Comparison of ENCODE assay signal across 30 mouse cellular contexts in genomic region chr3:67773403-67773802, GRCm38 (mm10).
A peak's percentile ranks its signal among the peaks of the same experiment; 100 is the strongest.
DNase-seq lines count a peak whose midpoint lies in the region; ATAC-seq lines count a peak whose summit lies in the region.
"Had no signal": no experiment of that assay in that cellular context is flagged by ENCODE, and none has a peak within 500 bp of the region (broad histone marks: within the 10 kb centered on the region; RNA-seq: fewer than 3 reads in every experiment).

No protein-coding gene starts in this region.

- no peak overlapping the region for H3K4me2 ChIP-seq in forebrain, embryonic 13.5 days
- no peak overlapping the region for H3K4me2 ChIP-seq in forebrain, embryonic 12.5 days
- no peak overlapping the region for H3K4me2 ChIP-seq in forebrain, embryonic 16.5 days (ENCODE audit: low read length)
- H3K4me2 ChIP-seq: embryonic facial prominence, embryonic 13.5 days; heart, embryonic 13.5 days; hindbrain, embryonic 14.5 days had no signal

- H3K9ac ChIP-seq in forebrain, embryonic 13.5 days, result no peak overlapping the region
- H3K9ac ChIP-seq in forebrain, embryonic 12.5 days, result no peak overlapping the region
- H3K9ac ChIP-seq in forebrain, embryonic 16.5 days (replicated peaks; ENCODE audit: low read depth, low read length), result no peak overlapping the region
- H3K9ac ChIP-seq: embryonic facial prominence, embryonic 13.5 days; heart, embryonic 13.5 days; hindbrain, embryonic 14.5 days had no signal

- no peak overlapping the region for H3K4me3 ChIP-seq in forebrain, embryonic 13.5 days
- H3K4me3 ChIP-seq in forebrain, embryonic 12.5 days (replicated peaks), result no peak overlapping the region
- H3K4me3 ChIP-seq in forebrain, embryonic 16.5 days (replicated peaks; ENCODE audit: low read length), result no peak overlapping the region
- H3K4me3 ChIP-seq: embryonic facial prominence, embryonic 10.5 days; embryonic facial prominence, embryonic 13.5 days; erythroblast, embryonic 14.5 days; heart, adult 2 months; heart, embryonic 10.5 days; heart, embryonic 13.5 days had no signal

- no peak for DNase-seq in frontal cortex, postnatal 14 days (ENCODE audit: low spot score in 2 of 2)
- DNase-seq in brain, adult 2 months (ENCODE audit: low read depth, low spot score), result peak; percentile 23
- no peak for DNase-seq in right cerebral cortex, postnatal 10 days (ENCODE audit: low spot score in 2 of 2)
- DNase-seq in layer of hippocampus, postnatal 25 days (ENCODE audit: extremely low spot score in 1 of 2, low spot score in 1 of 2), result no peak
- DNase-seq: adrenal gland, adult 8-10 months; adrenal gland, postnatal 25 days; cerebellum, adult 11-12 months; cerebellum, adult 8-10 months; cerebellum, postnatal 10 days; cerebellum, postnatal 36 days; embryo, embryonic 11 days; gastrocnemius, postnatal 10 days; gastrocnemius, postnatal 36 days; heart, adult 2 months; heart, postnatal 14 days; heart, postnatal 4 days had no signal

- H3K36me3 ChIP-seq in forebrain, embryonic 13.5 days (ENCODE audit: poor library complexity, severe bottlenecking), result no peaks in the 10 kb centered on the region
- no peaks in the 10 kb centered on the region for H3K36me3 ChIP-seq in forebrain, embryonic 12.5 days (replicated peaks)
- no peaks in the 10 kb centered on the region for H3K36me3 ChIP-seq in forebrain, embryonic 16.5 days (ENCODE audit: control insufficient read depth, insufficient read depth)
- H3K36me3 ChIP-seq: embryonic facial prominence, embryonic 10.5 days; embryonic facial prominence, embryonic 13.5 days; heart, embryonic 10.5 days; heart, embryonic 13.5 days had no signal

- ATAC-seq in forebrain, embryonic 13.5 days, result peak; percentile 82; the same call in 1 of the 2 replicates
- ATAC-seq in forebrain, embryonic 12.5 days (ENCODE audit: low FRiP score), result no peak
- peak; percentile 41; the same call in 1 of the 2 replicates for ATAC-seq in frontal cortex, adult (ENCODE audit: low TSS enrichment)
- peak; percentile 93 for ATAC-seq in forebrain, embryonic 16.5 days
- ATAC-seq: activated CD4-positive, CD25-positive, alpha-beta regulatory T cell, adult 4 months; hindbrain, postnatal 0 days; inflammation-experienced regulatory T-cells, adult 6 months; intestine, embryonic 16.5 days had no signal

- H3K9me3 ChIP-seq in forebrain, embryonic 13.5 days (replicated peaks), result no peaks in the 10 kb centered on the region
- no peaks in the 10 kb centered on the region for H3K9me3 ChIP-seq in forebrain, embryonic 12.5 days
- no peaks in the 10 kb centered on the region for H3K9me3 ChIP-seq in forebrain, embryonic 16.5 days (ENCODE audit: control insufficient read depth, low read length)
- H3K9me3 ChIP-seq: embryonic facial prominence, embryonic 10.5 days; embryonic facial prominence, embryonic 13.5 days; heart, embryonic 10.5 days; heart, embryonic 13.5 days had no signal

- no peaks in the 10 kb centered on the region for H3K4me1 ChIP-seq in forebrain, embryonic 13.5 days
- no peaks in the 10 kb centered on the region for H3K4me1 ChIP-seq in forebrain, embryonic 12.5 days
- H3K4me1 ChIP-seq in forebrain, embryonic 16.5 days (replicated peaks; ENCODE audit: control insufficient read depth, insufficient read depth, low read length), result peaks cover 5% of the 10 kb centered on the region
- H3K4me1 ChIP-seq: embryonic facial prominence, embryonic 10.5 days; embryonic facial prominence, embryonic 13.5 days; heart, embryonic 10.5 days; heart, embryonic 13.5 days had no signal

- H3K27me3 ChIP-seq in forebrain, embryonic 13.5 days, result no peaks in the 10 kb centered on the region
- H3K27me3 ChIP-seq in forebrain, embryonic 12.5 days, result no peaks in the 10 kb centered on the region
- H3K27me3 ChIP-seq in forebrain, embryonic 16.5 days (replicated peaks; ENCODE audit: control insufficient read depth, insufficient read depth, low read length), result no peaks in the 10 kb centered on the region
- H3K27me3 ChIP-seq: embryonic facial prominence, embryonic 13.5 days; heart, embryonic 13.5 days had no signal

- no peak overlapping the region for H3K27ac ChIP-seq in forebrain, embryonic 13.5 days
- no peak overlapping the region for H3K27ac ChIP-seq in forebrain, embryonic 12.5 days
- H3K27ac ChIP-seq in forebrain, embryonic 16.5 days (ENCODE audit: low read length), result peak overlapping the region; percentile 14; the same call in 1 of the 2 replicates
- H3K27ac ChIP-seq: embryonic facial prominence, embryonic 10.5 days; embryonic facial prominence, embryonic 13.5 days; heart, adult 2 months; heart, embryonic 10.5 days; heart, embryonic 13.5 days; hindbrain, embryonic 14.5 days; hindbrain, postnatal 0 days had no signal

- WGBS in forebrain, embryonic 13.5 days, result 61% methylated on average over 2 of the region's 2 CpGs
- 80% methylated on average over 2 of the region's 2 CpGs for WGBS in forebrain, embryonic 12.5 days
- 48% methylated on average over 2 of the region's 2 CpGs for WGBS in forebrain, embryonic 16.5 days
